Mouse (Mus musculus) kidney, embryonic 16.5 days (tissue): ENCODE measurements around the gene Lipc. TPM values are rescaled to one million over a fixed set of nuclear protein-coding genes. Genes with fewer than 3 reads are reported as not detected.
"Not testable (repeated sequence)": the region's sequence is repeated elsewhere in the genome, so short reads cannot be mapped to it uniquely, and the experiment has no call there.

ENCODE experiments used
- ATAC-seq: fragments of 200-750 bp; cut with Nextera tagmentation; 2 replicates; pipeline ENCODE4 v1.8.0; 2017; ENCODE audit warnings: moderate TSS enrichment; ENCODE audit not compliant: low FRiP score, low TSS enrichment
- H3K27ac ChIP-seq: fragments of 300-500 bp; sonication (generic); 2 replicates; pipeline ENCODE4 v1.5.1; 2014; ENCODE audit warnings: low read length
- H3K27me3 ChIP-seq: fragments of 300-500 bp; sonication (generic); 2 replicates; pipeline ENCODE4 v1.6.1; 2014; ENCODE audit warnings: low read length, control low read depth, mixed read lengths; ENCODE audit not compliant: insufficient read depth
- H3K36me3 ChIP-seq: fragments of 300-500 bp; sonication (generic); 2 replicates; pipeline ENCODE4 v1.6.1; 2014; ENCODE audit warnings: low read length, control low read depth, mixed read lengths; ENCODE audit not compliant: insufficient read depth
- H3K4me1 ChIP-seq: fragments of 300-500 bp; sonication (generic); 2 replicates; pipeline ENCODE4 v1.6.1; 2014; ENCODE audit warnings: low read length, control low read depth, mixed read lengths; ENCODE audit not compliant: insufficient read depth
- H3K4me2 ChIP-seq: fragments of 300-500 bp; sonication (generic); replicated peaks from 2 replicates; pipeline ENCODE4 v1.6.1; 2014; ENCODE audit warnings: low read depth, low read length
- H3K4me3 ChIP-seq: fragments of 300-500 bp; sonication (generic); 2 replicates; pipeline ENCODE4 v1.5.1; 2014; ENCODE audit warnings: mild to moderate bottlenecking, low read length
- H3K9ac ChIP-seq: fragments of 300-500 bp; sonication (generic); replicated peaks from 2 replicates; pipeline ENCODE4 v1.6.1; 2014; ENCODE audit warnings: low read length
- H3K9me3 ChIP-seq: fragments of 300-500 bp; sonication (generic); 2 replicates; pipeline ENCODE4 v1.6.1; 2016; ENCODE audit warnings: low read length, control low read depth
- WGBS: fragments of 180-500 bp; shearing (Covaris S2); extraction: QIAGEN DNeasy Blood & Tissue Kit; methylation state at CpG from one replicate; pipeline ENCODE4 v1.1.7; 2014; 5-methylcytosine and 5-hydroxymethylcytosine counted together
- polyA plus RNA-seq: library from polyadenylated mRNA; unstranded; fragments of >200 nt; fragmentation: Nextera tagmentation; extraction: Ambion mirVana; gene quantifications from 2 replicates; pipeline ENCODE4 v1.2.1, GENCODE M21; 2015

Lipc gene
- polyA plus RNA-seq, 1 experiment from 2014 or later: 0.89 TPM

DNA sequence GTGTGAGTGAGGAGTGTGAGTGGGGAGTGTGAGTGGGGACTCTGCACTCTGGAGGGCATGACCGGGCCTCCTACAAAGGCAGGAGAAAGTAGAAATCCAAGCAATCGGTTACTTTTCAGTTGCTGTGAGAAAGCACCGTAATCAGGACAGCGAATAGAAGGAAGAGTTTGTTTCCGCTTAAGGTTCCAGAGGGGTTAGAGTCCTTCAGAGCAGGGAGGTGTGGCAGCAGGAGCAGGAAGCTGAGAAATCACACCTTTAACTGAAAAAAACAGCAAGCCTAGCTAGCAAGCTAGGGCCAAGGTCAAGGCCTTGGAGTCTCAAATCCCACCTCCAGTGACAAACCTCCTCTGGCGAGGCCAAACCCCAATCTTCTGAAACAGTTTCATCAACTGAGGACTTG, 97.1 kb downstream of the Lipc start:
- Histone ChIP-seq H3K4me3 (no peak overlapping the region), H3K27me3 (no peaks in the 10 kb centered on the region), H3K36me3 (no peaks in the 10 kb centered on the region), H3K27ac (no peak overlapping the region), H3K9ac (no peak overlapping the region), H3K4me2 (no peak overlapping the region), H3K9me3 (no peaks in the 10 kb centered on the region), H3K4me1 (peaks cover 20% of the 10 kb centered on the region)
- 66% methylated on average over 6 of the region's 6 CpGs for WGBS
- ATAC-seq: no peak

DNA sequence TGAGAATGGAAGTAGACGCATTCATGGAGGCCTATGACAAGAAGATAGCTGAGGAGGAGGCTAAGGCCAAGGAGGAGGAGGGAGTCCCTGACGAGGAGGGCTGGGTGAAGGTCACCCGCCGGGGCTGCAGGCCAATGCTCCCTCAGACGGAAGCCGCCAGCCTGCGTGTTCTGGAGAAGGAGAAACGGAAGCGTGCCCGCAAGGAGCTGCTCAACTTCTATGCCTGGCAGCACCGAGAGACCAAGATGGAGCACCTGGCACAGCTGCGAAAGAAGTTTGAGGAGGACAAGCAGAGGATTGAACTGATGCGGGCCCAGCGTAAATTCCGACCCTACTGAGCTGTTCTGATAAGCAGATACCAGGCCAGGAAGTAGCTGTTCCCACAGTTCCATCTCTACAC, 98.9 kb downstream of the Lipc start:
- ATAC-seq, H3K9ac ChIP-seq: not testable (repeated sequence)
- WGBS: 79% methylated on average over 15 of the region's 15 CpGs

DNA sequence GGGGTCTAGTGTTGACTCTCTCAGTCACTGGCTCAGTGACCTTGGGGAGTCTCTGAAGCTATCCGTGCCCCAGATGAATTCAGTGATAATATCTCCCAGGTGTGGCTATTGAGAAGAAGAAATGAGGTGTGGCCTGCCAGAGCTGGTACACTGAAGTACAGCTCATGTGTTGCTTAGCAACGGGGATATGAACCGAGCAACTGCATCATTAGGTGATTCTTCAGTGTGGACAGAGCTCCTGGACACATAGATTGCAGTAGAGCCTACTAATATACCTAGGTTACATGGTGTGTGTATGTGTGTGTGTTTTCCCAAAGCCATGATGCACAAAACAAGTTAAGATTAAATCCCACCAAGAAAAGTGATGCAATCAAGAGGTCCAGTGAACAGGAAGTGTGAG, 100.5 kb downstream of the Lipc start:
- Histone ChIP-seq H3K4me3 (no peak overlapping the region), H3K27ac (no peak overlapping the region), H3K9me3 (no peaks in the 10 kb centered on the region), H3K36me3 (no peaks in the 10 kb centered on the region), H3K27me3 (no peaks in the 10 kb centered on the region), H3K4me2 (no peak overlapping the region), H3K4me1 (peaks cover 22% of the 10 kb centered on the region), H3K9ac (no peak overlapping the region)
- no peak for ATAC-seq
- 56% methylated on average over 3 of the region's 3 CpGs for WGBS

More for the DNA sequence above, 98.9 kb downstream of the Lipc start:
- not testable (repeated sequence) for H3K27ac ChIP-seq, H3K4me3 ChIP-seq, H3K36me3 ChIP-seq, H3K9me3 ChIP-seq, H3K27me3 ChIP-seq, H3K4me2 ChIP-seq
- H3K4me1 ChIP-seq: peaks cover 14% of the 10 kb centered on the region

DNA sequence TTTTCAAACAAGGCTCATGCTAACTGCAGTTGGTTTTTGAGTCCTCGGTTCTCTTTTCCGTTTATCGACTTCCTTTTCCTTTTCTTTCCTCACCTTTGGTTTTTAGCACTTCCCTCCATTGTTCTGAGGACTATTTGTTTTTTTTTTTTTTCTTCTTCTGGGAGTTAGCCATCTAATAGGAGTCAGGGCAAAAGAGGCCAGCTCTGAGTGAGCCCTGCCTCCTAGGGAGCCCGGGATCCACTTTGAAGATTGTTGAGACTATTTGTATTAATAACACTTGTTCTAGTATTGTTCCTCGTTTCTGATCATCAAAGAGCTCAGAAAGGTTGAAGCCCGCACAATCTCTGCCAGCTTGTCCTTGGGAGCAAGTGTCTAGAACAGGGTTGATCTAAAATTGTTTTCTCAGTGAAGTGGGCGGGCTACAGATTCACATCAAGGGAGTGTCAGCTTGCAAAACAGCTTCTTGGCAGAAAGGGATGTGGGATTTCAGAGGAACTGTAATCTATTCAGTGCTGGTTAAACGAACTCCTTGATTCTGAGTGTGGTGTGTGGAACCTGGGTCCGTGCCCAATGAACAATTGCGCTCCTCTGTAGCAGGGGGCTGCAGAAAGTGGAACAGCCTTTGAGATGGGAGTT, 103.8 kb downstream of the Lipc start:
- Histone ChIP-seq H3K27ac (peak overlapping the region; percentile 45), H3K36me3 (no peaks in the 10 kb centered on the region), H3K27me3 (no peaks in the 10 kb centered on the region), H3K4me2 (peak overlapping the region; percentile 10; the same call in 1 of the 2 replicates), H3K4me1 (peaks cover 17% of the 10 kb centered on the region), H3K9ac (no peak overlapping the region), H3K9me3 (no peaks in the 10 kb centered on the region), H3K4me3 (no peak overlapping the region)
- 43% methylated on average over 10 of the region's 10 CpGs for WGBS
- no peak for ATAC-seq

DNA sequence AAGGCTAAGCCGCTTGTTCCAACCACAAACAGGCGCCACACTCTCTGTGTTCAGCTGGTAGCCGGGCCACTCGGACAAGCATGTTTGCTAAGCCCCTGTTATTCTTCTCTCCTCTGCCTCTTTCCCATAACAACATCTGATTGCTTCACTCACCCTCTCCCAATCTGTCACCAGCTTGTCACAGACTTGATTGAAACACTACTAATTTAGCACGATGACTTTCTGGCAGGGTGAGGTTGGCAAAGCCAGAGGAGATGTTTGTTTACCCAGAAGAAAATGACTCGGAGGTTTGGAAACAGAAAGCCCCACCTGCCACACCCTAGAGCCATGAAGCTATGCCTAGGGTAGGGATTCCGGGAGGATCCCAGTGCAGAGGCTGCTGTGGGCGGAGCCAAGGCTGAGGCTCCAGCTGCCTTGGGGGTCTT, 104.4 kb downstream of the Lipc start:
- H3K27me3 ChIP-seq: no peaks in the 10 kb centered on the region
- no peaks in the 10 kb centered on the region for H3K36me3 ChIP-seq
- H3K4me2 ChIP-seq: peak overlapping the region; percentile 10; the same call in 1 of the 2 replicates
- H3K9ac ChIP-seq: no peak overlapping the region
- H3K4me1 ChIP-seq: peaks cover 17% of the 10 kb centered on the region
- WGBS: 27% methylated on average over 8 of the region's 8 CpGs
- H3K27ac ChIP-seq: peak overlapping the region; percentile 45
- ATAC-seq: peak; percentile 71; the same call in 1 of the 2 replicates
- no peak overlapping the region for H3K4me3 ChIP-seq
- H3K9me3 ChIP-seq: no peaks in the 10 kb centered on the region

DNA sequence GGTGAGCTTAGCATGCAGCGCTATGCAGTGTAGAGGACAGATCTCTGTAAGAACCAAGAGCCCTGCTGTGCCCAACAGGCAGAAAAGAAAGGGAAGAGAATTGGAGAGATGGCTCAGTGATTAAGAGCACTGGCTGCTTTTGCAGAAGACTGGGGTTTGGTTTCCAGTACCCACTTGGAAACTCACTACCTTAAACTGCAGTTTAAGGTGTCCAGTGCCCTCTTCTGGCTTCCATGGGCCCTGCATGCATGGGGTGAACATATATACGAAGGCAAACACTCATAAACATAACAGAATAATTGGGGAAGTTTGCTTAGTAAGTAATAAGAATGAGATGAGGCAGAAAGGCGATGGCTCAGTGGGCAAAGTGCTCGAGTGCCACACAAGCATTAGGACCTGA, 108.8 kb downstream of the Lipc start:
- 97% methylated on average over 4 of the region's 4 CpGs for whole genome bisulfite sequencing
- Histone ChIP-seq H3K27me3 (no peaks in the 10 kb centered on the region), H3K4me3 (no peak overlapping the region), H3K4me2 (no peak overlapping the region), H3K4me1 (peaks cover 30% of the 10 kb centered on the region), H3K9me3 (no peaks in the 10 kb centered on the region), H3K27ac (peak overlapping the region; percentile 71), H3K36me3 (no peaks in the 10 kb centered on the region), H3K9ac (no peak overlapping the region)
- no peak for ATAC-seq

DNA sequence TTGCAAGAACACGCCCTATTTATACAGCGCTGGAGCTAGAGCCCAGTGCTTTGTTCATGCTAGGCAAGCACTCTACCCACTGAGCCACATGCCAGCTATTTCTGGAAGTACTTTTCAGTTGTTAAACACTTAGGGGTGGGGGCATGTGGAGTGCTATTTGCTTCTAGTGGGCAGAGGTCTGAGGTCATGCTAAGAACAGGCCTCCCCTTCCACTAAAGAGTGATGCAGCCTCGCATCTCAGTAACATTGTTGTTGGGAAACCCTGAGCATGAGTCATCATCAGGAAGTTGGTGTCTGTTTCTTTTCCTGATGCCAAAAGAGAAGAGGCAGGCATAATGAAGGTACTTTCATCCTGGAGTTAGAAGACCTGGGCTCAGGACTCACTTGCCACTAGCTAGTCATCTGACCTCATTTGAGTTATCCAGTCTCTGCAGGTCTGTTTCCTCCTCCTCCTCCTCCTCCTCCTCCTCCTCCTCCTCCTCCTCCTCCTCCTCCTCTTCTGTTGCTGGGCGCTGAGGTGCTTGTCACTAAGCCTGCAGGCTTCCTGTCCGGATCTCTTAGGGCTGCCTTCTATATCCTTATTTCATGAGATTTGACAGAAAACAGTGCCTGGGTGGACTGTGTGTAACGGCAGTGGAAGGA, 109.6 kb downstream of the Lipc start:
- no peaks in the 10 kb centered on the region for H3K27me3 ChIP-seq
- no peak overlapping the region for H3K4me2 ChIP-seq
- H3K9ac ChIP-seq: no peak overlapping the region
- H3K4me3 ChIP-seq: no peak overlapping the region
- H3K4me1 ChIP-seq: peaks cover 21% of the 10 kb centered on the region
- no peaks in the 10 kb centered on the region for H3K9me3 ChIP-seq
- ATAC-seq: peak; percentile 46; the same call in 1 of the 2 replicates
- peak overlapping the region; percentile 71; the same call in 1 of the 2 replicates for H3K27ac ChIP-seq
- H3K36me3 ChIP-seq: no peaks in the 10 kb centered on the region
- 51% methylated on average over 5 of the region's 6 CpGs for WGBS

DNA sequence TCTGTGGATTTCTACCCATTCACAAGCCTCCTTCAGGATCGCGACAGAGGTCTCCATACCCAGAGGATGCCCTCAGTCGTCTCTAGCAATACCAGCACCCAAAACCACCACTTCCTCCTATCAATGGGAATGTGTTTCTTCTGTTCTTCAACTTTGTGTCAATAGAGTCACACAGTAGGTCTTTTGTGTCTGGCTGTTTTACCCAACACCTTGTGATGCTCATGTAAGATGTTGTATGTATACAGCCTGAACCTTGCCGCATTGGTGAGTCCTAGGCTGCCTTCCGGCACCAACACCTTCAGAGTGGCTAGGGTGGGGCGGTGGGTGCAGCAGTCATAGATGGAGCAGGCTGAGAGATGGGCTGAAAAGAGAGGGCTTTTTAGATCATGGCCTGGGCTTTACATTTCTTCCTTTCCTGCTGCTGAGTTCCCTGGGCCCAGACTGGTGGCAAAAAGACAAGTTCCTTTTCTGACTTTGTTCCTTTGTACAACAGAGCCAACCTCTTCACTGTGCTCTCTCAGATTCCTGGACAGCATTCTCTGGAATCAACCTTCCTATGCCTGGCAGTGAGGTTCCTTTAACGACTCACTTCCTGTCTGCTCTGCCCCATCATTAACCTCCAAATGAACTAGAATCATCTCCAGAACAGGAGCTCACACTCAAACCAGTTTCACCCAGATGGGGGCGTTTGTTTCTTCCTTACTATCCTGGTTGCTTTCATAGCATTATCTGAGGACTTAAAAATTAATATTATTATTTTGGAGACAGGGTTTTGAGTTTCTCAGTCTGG, 110.4 kb downstream of the Lipc start:
- Histone ChIP-seq H3K4me3 (no peak overlapping the region), H3K4me1 (peaks cover 20% of the 10 kb centered on the region), H3K9ac (no peak overlapping the region), H3K27ac (peak overlapping the region; percentile 68), H3K27me3 (no peaks in the 10 kb centered on the region), H3K36me3 (no peaks in the 10 kb centered on the region), H3K9me3 (no peaks in the 10 kb centered on the region), H3K4me2 (no peak overlapping the region)
- 74% methylated on average over 8 of the region's 8 CpGs for WGBS
- ATAC-seq: no peak

DNA sequence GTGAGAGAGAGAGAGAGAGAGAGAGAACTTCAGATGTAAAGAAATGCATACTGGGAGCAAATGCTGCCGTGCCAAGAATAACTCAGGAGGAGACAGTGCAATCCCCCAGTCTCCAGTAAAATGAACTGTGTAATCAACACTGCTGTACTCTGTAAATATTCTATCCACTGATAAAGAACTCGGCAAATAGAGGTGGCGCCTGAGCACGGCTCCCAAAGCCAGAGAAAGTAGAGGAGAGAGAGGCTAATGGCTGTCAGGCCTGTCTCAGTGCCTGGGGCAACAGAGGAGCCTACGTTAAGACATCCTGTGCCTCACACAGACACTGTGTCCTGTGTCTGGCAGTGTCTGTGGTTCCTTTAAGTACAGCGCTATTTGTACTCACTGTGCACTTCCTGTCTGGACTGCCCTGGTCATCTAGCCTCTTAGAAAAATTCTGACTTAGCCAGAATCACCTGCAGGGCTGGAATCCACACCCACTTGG, 111.1 kb downstream of the Lipc start:
- Histone ChIP-seq H3K4me2 (no peak overlapping the region), H3K27ac (peak overlapping the region; percentile 68), H3K9me3 (no peaks in the 10 kb centered on the region), H3K4me1 (peaks cover 20% of the 10 kb centered on the region), H3K9ac (no peak overlapping the region), H3K4me3 (no peak overlapping the region), H3K36me3 (no peaks in the 10 kb centered on the region), H3K27me3 (no peaks in the 10 kb centered on the region)
- 17% methylated on average over 6 of the region's 6 CpGs for WGBS
- peak; percentile 63; the same call in 1 of the 2 replicates for ATAC-seq
